Mouse (Mus musculus) monocyte, adult 2 months (primary cell): ENCODE data around the gene Cel.

ENCODE experiments used
- DNase-seq, 2 experiments: peaks; one replicate each; pipeline ENCODE4 v3.0.0; 2022; ENCODE audit warnings: low spot score in 2 of 2, low read depth in 1 of 2

Gene Cel

GRCm38 (mm10) chr2:28585730-28586129 lies 22.5 kb upstream of the Cel start:
- DNase-seq: no peak

GRCm38 (mm10) chr2:28585043-28585571 lies 21.9 kb upstream of the Cel start:
- peak; percentile 56 to 73 for DNase-seq

GRCm38 (mm10) chr2:28583651-28584050 lies 20.4 kb upstream of the Cel start, which contains the start of gene Gtf3c5:
Gtf3c5 (minus strand) TSS chr2:28583751.
- DNase-seq: no peak

GRCm38 (mm10) chr2:28582647-28583353 lies 19.6 kb upstream of the Cel start:
- peak; percentile 66 to 86 for DNase-seq

GRCm38 (mm10) chr2:28578003-28578402 lies 14.8 kb upstream of the Cel start:
- DNase-seq: no peak

- DNase-seq: no peak
Observed at GRCm38 (mm10) chr2:28576815-28577214, 13.6 kb upstream of the Cel start.

GRCm38 (mm10) chr2:28575341-28575740 lies 12.1 kb upstream of the Cel start:
- DNase-seq: no peak

- DNase-seq: no peak
Observed at GRCm38 (mm10) chr2:28569903-28570302, 6.7 kb upstream of the Cel start.

- DNase-seq: no peak
Observed at GRCm38 (mm10) chr2:28566545-28566944, 3.3 kb upstream of the Cel start.

GRCm38 (mm10) chr2:28564380-28564779 lies 1.2 kb upstream of the Cel start:
- no peak for DNase-seq

GRCm38 (mm10) chr2:28563830-28564229 lies 627 bp upstream of the Cel start:
- DNase-seq: no peak

GRCm38 (mm10) chr2:28557452-28557851 lies 5.8 kb downstream of the Cel start:
- DNase-seq: no peak

- no peak for DNase-seq
Observed at GRCm38 (mm10) chr2:28552301-28552700, 10.9 kb downstream of the Cel start.

- DNase-seq: no peak
Observed at GRCm38 (mm10) chr2:28549157-28549556, 14.0 kb downstream of the Cel start.

GRCm38 (mm10) chr2:28547237-28548172 lies 15.7 kb downstream of the Cel start:
- DNase-seq: peak; percentile 66 to 87

GRCm38 (mm10) chr2:28546560-28546959 lies 16.6 kb downstream of the Cel start:
- no peak for DNase-seq

- DNase-seq: no peak
Observed at GRCm38 (mm10) chr2:28545976-28546375, 17.2 kb downstream of the Cel start.

- no peak for DNase-seq
Observed at GRCm38 (mm10) chr2:28543894-28544293, 19.3 kb downstream of the Cel start.

GRCm38 (mm10) chr2:28540587-28541227 lies 22.5 kb downstream of the Cel start:
- no peak for DNase-seq

- peak; percentile 83 to 94 for DNase-seq
Observed at GRCm38 (mm10) chr2:28539949-28540348, 23.3 kb downstream of the Cel start.

- no peak for DNase-seq
Observed at GRCm38 (mm10) chr2:28539206-28539605, 24.0 kb downstream of the Cel start.

GRCm38 (mm10) chr2:28538817-28539128 lies 24.4 kb downstream of the Cel start:
- DNase-seq: no peak
